Mouse (Mus musculus) forebrain, embryonic 12.5 days (tissue): ENCODE data around the gene St3gal5. TPM values are rescaled to one million over a fixed set of nuclear protein-coding genes. Genes with fewer than 3 reads are reported as not detected.

Experiments
- ATAC-seq: fragments of 200-750 bp; cut with Nextera tagmentation; 2 replicates; pipeline ENCODE4 v1.8.0; 2017; ENCODE audit warnings: moderate TSS enrichment; ENCODE audit not compliant: low FRiP score
- H3K27ac ChIP-seq: fragments of 300-500 bp; sonication (generic); 2 replicates; pipeline ENCODE4 v1.5.1; 2016; ENCODE audit warnings: mild to moderate bottlenecking
- H3K27me3 ChIP-seq: fragments of 300-500 bp; sonication (generic); 2 replicates; pipeline ENCODE4 v1.6.1; 2016; ENCODE audit warnings: mild to moderate bottlenecking
- H3K36me3 ChIP-seq: fragments of 300-500 bp; sonication (generic); replicated peaks from 2 replicates; pipeline ENCODE4 v1.6.1; 2016; ENCODE audit warnings: mild to moderate bottlenecking
- H3K4me1 ChIP-seq: fragments of 300-500 bp; sonication (generic); 2 replicates; pipeline ENCODE4 v1.6.1; 2016
- H3K4me2 ChIP-seq: fragments of 300-500 bp; sonication (generic); 2 replicates; pipeline ENCODE4 v1.6.1; 2016; ENCODE audit warnings: mild to moderate bottlenecking, moderate library complexity
- H3K4me3 ChIP-seq: fragments of 300-500 bp; sonication (generic); replicated peaks from 2 replicates; pipeline ENCODE4 v1.5.1; 2016; ENCODE audit warnings: mild to moderate bottlenecking
- H3K9ac ChIP-seq: fragments of 300-500 bp; sonication (generic); 2 replicates; pipeline ENCODE4 v1.6.1; 2016; ENCODE audit warnings: mild to moderate bottlenecking
- H3K9me3 ChIP-seq: fragments of 300-500 bp; sonication (generic); 2 replicates; pipeline ENCODE4 v1.6.1; 2016
- WGBS: fragments of 180-500 bp; shearing (Covaris S2); methylation state at CpG from one replicate; pipeline ENCODE4 v1.1.7; 2016; 5-methylcytosine and 5-hydroxymethylcytosine counted together
- polyA plus RNA-seq: library from polyadenylated mRNA; unstranded; fragments of >200 nt; fragmentation: Nextera tagmentation; extraction: Ambion mirVana; gene quantifications from 2 replicates; pipeline ENCODE4 v1.2.1, GENCODE M21; 2016

Gene St3gal5
- polyA plus RNA-seq, 1 experiment from 2014 or later, result 37.1 TPM

DNA sequence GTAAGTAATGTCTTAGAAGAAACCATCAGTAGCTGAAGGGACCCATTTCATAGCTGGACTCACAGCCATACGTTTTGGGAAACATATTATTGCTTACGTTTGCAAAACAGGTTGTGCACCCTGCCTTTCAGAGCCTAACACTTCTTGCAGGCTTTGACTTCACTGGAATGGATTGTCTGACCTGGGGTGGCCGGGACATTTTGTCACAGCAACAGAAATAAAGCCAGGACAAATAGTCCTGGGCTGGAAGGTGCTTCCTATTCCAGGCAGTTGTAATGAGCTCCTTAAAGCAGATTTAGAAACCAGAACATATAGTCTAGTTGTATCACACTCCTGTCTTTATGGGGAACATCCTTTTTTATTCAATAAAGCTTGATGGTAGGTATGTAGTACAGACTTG lies 63.6 kb downstream of the St3gal5 start:
- Histone ChIP-seq H3K9ac (no peak overlapping the region), H3K4me3 (no peak overlapping the region), H3K27me3 (no peaks in the 10 kb centered on the region), H3K27ac (no peak overlapping the region), H3K9me3 (no peaks in the 10 kb centered on the region), H3K36me3 (no peaks in the 10 kb centered on the region), H3K4me1 (no peaks in the 10 kb centered on the region), H3K4me2 (no peak overlapping the region)
- ATAC-seq, result no peak
- WGBS, result 90% methylated on average over 3 of the region's 3 CpGs

DNA sequence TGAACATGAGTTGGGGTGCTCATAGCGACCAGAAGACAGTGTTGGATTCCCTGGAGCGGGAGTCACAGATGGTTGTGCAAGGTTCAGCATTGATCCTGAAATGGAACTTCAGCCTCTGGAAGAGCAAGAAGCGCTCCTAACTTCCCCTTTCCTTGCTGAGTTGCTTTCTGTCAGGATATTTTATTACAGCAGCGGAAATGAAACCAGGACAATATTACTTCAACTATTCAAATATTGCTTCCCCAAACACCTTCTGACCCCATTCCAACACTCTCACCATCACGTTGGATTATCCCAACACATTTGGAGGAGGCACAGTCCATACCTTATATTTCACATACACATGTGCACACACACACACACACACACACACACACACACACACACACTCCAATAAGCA lies 64.4 kb downstream of the St3gal5 start:
- Histone ChIP-seq H3K4me3 (no peak overlapping the region), H3K9me3 (no peaks in the 10 kb centered on the region), H3K9ac (no peak overlapping the region), H3K27me3 (no peaks in the 10 kb centered on the region), H3K4me1 (no peaks in the 10 kb centered on the region), H3K36me3 (no peaks in the 10 kb centered on the region), H3K4me2 (no peak overlapping the region), H3K27ac (no peak overlapping the region)
- ATAC-seq, result no peak
- 86% methylated on average over 5 of the region's 5 CpGs for WGBS

- H3K9me3 ChIP-seq, result no peaks in the 10 kb centered on the region
- H3K27ac ChIP-seq, result no peak overlapping the region
- H3K4me1 ChIP-seq, result no peaks in the 10 kb centered on the region
- no peaks in the 10 kb centered on the region for H3K36me3 ChIP-seq
- H3K9ac ChIP-seq, result no peak overlapping the region
- no peak overlapping the region for H3K4me2 ChIP-seq
- 72% methylated on average over 19 of the region's 19 CpGs for WGBS
- H3K4me3 ChIP-seq, result no peak overlapping the region
- ATAC-seq, result no peak
- no peaks in the 10 kb centered on the region for H3K27me3 ChIP-seq
Measured at GRCm38 (mm10) chr6:72162155-72162890, 64.9 kb downstream of the St3gal5 start.

DNA sequence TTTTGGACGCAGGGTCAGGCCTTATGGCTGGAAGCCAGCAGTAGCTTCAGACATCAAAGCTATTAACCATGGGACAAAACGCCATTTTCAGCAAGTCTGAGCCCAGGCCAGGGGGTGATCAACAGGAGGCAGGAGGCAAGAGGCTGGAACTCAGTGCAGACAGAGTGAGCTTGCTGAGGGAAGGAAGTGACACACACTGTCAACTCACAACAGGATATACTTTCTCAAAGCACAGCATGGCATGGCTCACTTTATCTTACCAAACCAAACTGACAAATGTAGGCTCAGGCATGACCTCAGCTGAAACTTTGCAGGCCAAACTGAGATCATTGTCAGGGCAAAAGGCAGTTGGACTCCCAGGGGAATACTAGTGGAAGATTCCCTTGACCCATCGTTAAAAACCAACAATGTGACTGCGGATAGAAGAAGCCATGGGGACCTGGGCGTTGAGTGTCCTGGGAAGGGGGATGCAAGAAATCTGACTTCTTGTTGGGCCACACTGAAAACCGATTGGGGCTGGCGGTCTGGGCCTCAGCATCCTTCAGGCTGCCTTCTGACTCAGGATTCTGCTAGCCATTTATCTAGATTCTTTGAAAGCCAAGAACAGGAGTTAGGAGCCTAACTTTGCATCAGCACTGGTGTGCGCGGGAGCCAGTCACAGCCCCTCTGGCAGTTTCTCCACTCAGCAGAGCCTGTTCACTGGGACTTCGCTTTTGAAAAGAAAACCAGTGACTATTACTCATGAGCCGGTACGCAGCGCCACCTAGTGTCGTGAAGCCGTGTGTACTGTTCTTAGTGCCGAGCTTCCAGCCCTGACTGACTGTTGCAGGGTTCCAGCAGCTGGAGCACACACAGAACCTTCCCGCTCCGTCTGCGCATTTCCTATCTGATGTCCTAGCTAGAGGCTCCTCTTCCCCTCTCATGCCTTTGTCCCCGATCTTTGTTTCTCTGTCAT lies 67.2 kb downstream of the St3gal5 start:
- no peaks in the 10 kb centered on the region for H3K4me1 ChIP-seq
- H3K27me3 ChIP-seq, result no peaks in the 10 kb centered on the region
- WGBS, result 23% methylated on average over 20 of the region's 20 CpGs
- H3K4me3 ChIP-seq, result no peak overlapping the region
- no peaks in the 10 kb centered on the region for H3K9me3 ChIP-seq
- H3K36me3 ChIP-seq, result no peaks in the 10 kb centered on the region
- H3K4me2 ChIP-seq, result no peak overlapping the region
- no peak overlapping the region for H3K27ac ChIP-seq
- ATAC-seq, result peak; percentile 86
- no peak overlapping the region for H3K9ac ChIP-seq

- WGBS, result 45% methylated on average over 2 of the region's 2 CpGs
- H3K36me3 ChIP-seq, result no peaks in the 10 kb centered on the region
- no peak for ATAC-seq
- H3K4me2 ChIP-seq, result no peak overlapping the region
- H3K9ac ChIP-seq, result no peak overlapping the region
- H3K4me1 ChIP-seq, result no peaks in the 10 kb centered on the region
- no peak overlapping the region for H3K4me3 ChIP-seq
- H3K27me3 ChIP-seq, result no peaks in the 10 kb centered on the region
- H3K9me3 ChIP-seq, result no peaks in the 10 kb centered on the region
- H3K27ac ChIP-seq, result no peak overlapping the region
Measured at GRCm38 (mm10) chr6:72165907-72166306, 68.5 kb downstream of the St3gal5 start.

- no peak for ATAC-seq
- peaks cover 9% of the 10 kb centered on the region; the same call in 1 of the 2 replicates for H3K4me1 ChIP-seq
Measured at GRCm38 (mm10) chr6:72171391-72171790, 74.0 kb downstream of the St3gal5 start.

DNA sequence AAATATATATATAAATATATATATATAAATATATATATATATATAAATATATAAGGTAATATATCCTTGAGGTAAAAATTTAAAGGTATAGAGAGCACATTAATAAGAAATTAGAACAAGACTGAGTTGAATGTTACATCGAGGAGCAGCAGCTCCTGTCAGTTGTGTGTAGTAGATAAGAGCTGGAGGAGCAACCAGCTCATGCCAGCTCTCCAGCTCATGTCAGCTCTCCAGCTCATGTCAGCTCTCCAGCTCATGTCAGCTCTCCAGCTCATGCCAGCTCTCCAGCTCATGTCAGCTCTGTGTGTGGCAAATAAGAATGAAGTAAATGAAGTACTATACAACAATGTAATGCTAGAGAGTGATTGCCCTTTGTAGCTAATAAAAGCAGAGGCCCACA lies 76.0 kb downstream of the St3gal5 start:
- H3K9ac ChIP-seq, result no peak overlapping the region
- no peaks in the 10 kb centered on the region for H3K36me3 ChIP-seq
- no peak overlapping the region for H3K27ac ChIP-seq
- peaks cover 9% of the 10 kb centered on the region; the same call in 1 of the 2 replicates for H3K4me1 ChIP-seq
- no peak for ATAC-seq
- WGBS, result 92% methylated on average over 1 of the region's 1 CpGs
- H3K9me3 ChIP-seq, result no peaks in the 10 kb centered on the region
- no peaks in the 10 kb centered on the region for H3K27me3 ChIP-seq
- H3K4me2 ChIP-seq, result no peak overlapping the region
- H3K4me3 ChIP-seq, result no peak overlapping the region

More at GRCm38 (mm10) chr6:72171391-72171790, 74.0 kb downstream of the St3gal5 start:
- no peak overlapping the region for H3K4me2 ChIP-seq
- H3K27ac ChIP-seq, result no peak overlapping the region
- no peak overlapping the region for H3K4me3 ChIP-seq
- no peaks in the 10 kb centered on the region for H3K9me3 ChIP-seq
- no peaks in the 10 kb centered on the region for H3K36me3 ChIP-seq
- WGBS, result 83% methylated on average over 3 of the region's 3 CpGs
- no peak overlapping the region for H3K9ac ChIP-seq
- no peaks in the 10 kb centered on the region for H3K27me3 ChIP-seq

- Histone ChIP-seq H3K4me2 (no peak overlapping the region), H3K27ac (no peak overlapping the region), H3K27me3 (0 out of 2 replicates have a peak, but pooled peaks cover 5% of the 10 kb centered on the region), H3K36me3 (no peaks in the 10 kb centered on the region), H3K9me3 (no peaks in the 10 kb centered on the region), H3K4me1 (peaks cover 9% of the 10 kb centered on the region; the same call in 1 of the 2 replicates), H3K9ac (no peak overlapping the region), H3K4me3 (no peak overlapping the region)
- no peak for ATAC-seq
- 54% methylated on average over 3 of the region's 3 CpGs for WGBS
Measured at GRCm38 (mm10) chr6:72175419-72175818, 78.0 kb downstream of the St3gal5 start.

- WGBS, result 75% methylated on average over 5 of the region's 5 CpGs
- Histone ChIP-seq H3K4me1 (peaks cover 9% of the 10 kb centered on the region; the same call in 1 of the 2 replicates), H3K9ac (no peak overlapping the region)
Measured at GRCm38 (mm10) chr6:72176004-72176403, 78.6 kb downstream of the St3gal5 start.

GRCm38 (mm10) chr6:72177417-72177816 lies 80.0 kb downstream of the St3gal5 start:
- Histone ChIP-seq H3K36me3 (no peaks in the 10 kb centered on the region), H3K27me3 (0 out of 2 replicates have a peak, but pooled peaks cover 8% of the 10 kb centered on the region), H3K4me2 (no peak overlapping the region), H3K4me1 (peaks cover 9% of the 10 kb centered on the region; the same call in 1 of the 2 replicates), H3K4me3 (no peak overlapping the region), H3K9me3 (no peaks in the 10 kb centered on the region), H3K9ac (no peak overlapping the region), H3K27ac (no peak overlapping the region)
- no peak for ATAC-seq
- 77% methylated on average over 3 of the region's 3 CpGs for WGBS

More at GRCm38 (mm10) chr6:72176004-72176403, 78.6 kb downstream of the St3gal5 start:
- Histone ChIP-seq H3K27ac (no peak overlapping the region), H3K27me3 (0 out of 2 replicates have a peak, but pooled peaks cover 5% of the 10 kb centered on the region), H3K4me2 (no peak overlapping the region), H3K4me3 (no peak overlapping the region), H3K36me3 (no peaks in the 10 kb centered on the region), H3K9me3 (no peaks in the 10 kb centered on the region)
- ATAC-seq, result no peak

- Histone ChIP-seq H3K9ac (no peak overlapping the region), H3K4me1 (peaks cover 9% of the 10 kb centered on the region; the same call in 1 of the 2 replicates), H3K4me2 (no peak overlapping the region), H3K27me3 (peaks cover 8% of the 10 kb centered on the region; the same call in 1 of the 2 replicates), H3K36me3 (no peaks in the 10 kb centered on the region), H3K4me3 (no peak overlapping the region), H3K9me3 (no peaks in the 10 kb centered on the region), H3K27ac (no peak overlapping the region)
- 89% methylated on average over 3 of the region's 3 CpGs for WGBS
- no peak for ATAC-seq
Measured at GRCm38 (mm10) chr6:72179006-72179405, 81.6 kb downstream of the St3gal5 start.
